Mouse (Mus musculus) heart, embryonic 12.5 days (tissue): ENCODE data around the gene Sulf2. TPM values are rescaled to one million over a fixed set of nuclear protein-coding genes. Genes with fewer than 3 reads are reported as not detected.

Experiments used
- ATAC-seq: fragments of 200-750 bp; cut with Nextera tagmentation; 2 replicates; pipeline ENCODE4 v1.8.0; 2017; ENCODE audit warnings: moderate TSS enrichment, moderate library complexity; ENCODE audit not compliant: insufficient number of reproducible peaks, low FRiP score
- H3K27ac ChIP-seq: fragments of 300-500 bp; sonication (generic); 2 replicates; pipeline ENCODE4 v1.5.1; 2016; ENCODE audit warnings: mild to moderate bottlenecking, moderate library complexity; ENCODE audit not compliant: poor library complexity, severe bottlenecking
- H3K27me3 ChIP-seq: fragments of 300-500 bp; sonication (generic); replicated peaks from 2 replicates; pipeline ENCODE4 v1.6.1; 2016; ENCODE audit warnings: mild to moderate bottlenecking, moderate library complexity
- H3K36me3 ChIP-seq: fragments of 300-500 bp; sonication (generic); 2 replicates; pipeline ENCODE4 v1.6.1; 2016; ENCODE audit warnings: mild to moderate bottlenecking, moderate library complexity
- H3K4me1 ChIP-seq: fragments of 300-500 bp; sonication (generic); replicated peaks from 2 replicates; pipeline ENCODE4 v1.6.1; 2016; ENCODE audit warnings: mild to moderate bottlenecking
- H3K4me2 ChIP-seq: fragments of 300-500 bp; sonication (generic); 2 replicates; pipeline ENCODE4 v1.6.1; 2016; ENCODE audit warnings: mild to moderate bottlenecking, moderate library complexity
- H3K4me3 ChIP-seq: fragments of 300-500 bp; sonication (generic); 2 replicates; pipeline ENCODE4 v1.5.1; 2016; ENCODE audit warnings: mild to moderate bottlenecking
- H3K9ac ChIP-seq: fragments of 300-500 bp; sonication (generic); 2 replicates; pipeline ENCODE4 v1.6.1; 2016; ENCODE audit warnings: mild to moderate bottlenecking, moderate library complexity
- H3K9me3 ChIP-seq: fragments of 300-500 bp; sonication (generic); replicated peaks from 2 replicates; pipeline ENCODE4 v1.6.1; 2016; ENCODE audit warnings: mild to moderate bottlenecking, moderate library complexity
- WGBS: fragments of 180-500 bp; shearing (Covaris S2); methylation state at CpG from one replicate; pipeline ENCODE4 v1.1.7; 2016; 5-methylcytosine and 5-hydroxymethylcytosine counted together
- polyA plus RNA-seq: library from polyadenylated mRNA; unstranded; fragments of >200 nt; fragmentation: Nextera tagmentation; extraction: Ambion mirVana; gene quantifications from 2 replicates; pipeline ENCODE4 v1.2.1, GENCODE M21; 2016

Sulf2 gene
- polyA plus RNA-seq, 1 experiment from 2014 or later = 136 TPM

- no peak for ATAC-seq
- Histone ChIP-seq H3K36me3 (no peaks in the 10 kb centered on the region), H3K27me3 (no peaks in the 10 kb centered on the region), H3K9ac (no peak overlapping the region), H3K4me1 (peaks cover 99% of the 10 kb centered on the region), H3K27ac (0 out of 2 replicates have a peak overlapping the region, but pooled peaks have one; percentile 59), H3K4me2 (0 out of 2 replicates have a peak overlapping the region, but pooled peaks have one; percentile 11), H3K4me3 (no peak overlapping the region), H3K9me3 (no peaks in the 10 kb centered on the region)
- WGBS = 72% methylated on average over 10 of the region's 10 CpGs
These were observed 7.4 kb downstream of the Sulf2 start for GRCm38 (mm10) chr2:166147930-166148651.

- ATAC-seq = no peak
- Histone ChIP-seq H3K4me2 (no peak overlapping the region), H3K27me3 (no peaks in the 10 kb centered on the region), H3K4me3 (no peak overlapping the region), H3K9ac (peak overlapping the region; percentile 40), H3K4me1 (peaks cover 99% of the 10 kb centered on the region), H3K9me3 (no peaks in the 10 kb centered on the region), H3K36me3 (no peaks in the 10 kb centered on the region), H3K27ac (no peak overlapping the region)
- 70% methylated on average over 7 of the region's 7 CpGs for WGBS
These were observed 9.0 kb downstream of the Sulf2 start for GRCm38 (mm10) chr2:166146446-166146845.

- H3K27ac ChIP-seq = no peak overlapping the region
- ATAC-seq = no peak
- H3K36me3 ChIP-seq = no peaks in the 10 kb centered on the region
- H3K4me1 ChIP-seq = peaks cover 100% of the 10 kb centered on the region
- 0 out of 2 replicates have a peak overlapping the region, but pooled peaks have one; percentile 32 for H3K9ac ChIP-seq
- no peak overlapping the region for H3K4me2 ChIP-seq
- WGBS = 73% methylated on average over 8 of the region's 8 CpGs
- no peak overlapping the region for H3K4me3 ChIP-seq
- no peaks in the 10 kb centered on the region for H3K9me3 ChIP-seq
- H3K27me3 ChIP-seq = no peaks in the 10 kb centered on the region
These were observed 10.4 kb downstream of the Sulf2 start for GRCm38 (mm10) chr2:166145031-166145430.

- peaks cover 6% of the 10 kb centered on the region; the same call in 1 of the 2 replicates for H3K36me3 ChIP-seq
- WGBS = 73% methylated on average over 5 of the region's 5 CpGs
- no peak overlapping the region; the same call in 1 of the 2 replicates for H3K27ac ChIP-seq
- H3K27me3 ChIP-seq = no peaks in the 10 kb centered on the region
- H3K9ac ChIP-seq = no peak overlapping the region; the same call in 1 of the 2 replicates
- H3K4me3 ChIP-seq = no peak overlapping the region
- H3K9me3 ChIP-seq = no peaks in the 10 kb centered on the region
- H3K4me1 ChIP-seq = peaks cover 97% of the 10 kb centered on the region
- H3K4me2 ChIP-seq = no peak overlapping the region
- ATAC-seq = no peak
These were observed 11.6 kb downstream of the Sulf2 start for GRCm38 (mm10) chr2:166143871-166144270.

GRCm38 (mm10) chr2:166142561-166143112 is 12.8 kb downstream of the Sulf2 start:
- Histone ChIP-seq H3K27me3 (no peaks in the 10 kb centered on the region), H3K4me2 (0 out of 2 replicates have a peak overlapping the region, but pooled peaks have one; percentile 4), H3K4me3 (no peak overlapping the region), H3K36me3 (peaks cover 9% of the 10 kb centered on the region; the same call in 1 of the 2 replicates), H3K9ac (0 out of 2 replicates have a peak overlapping the region, but pooled peaks have one; percentile 33), H3K27ac (peak overlapping the region; percentile 79), H3K4me1 (peaks cover 96% of the 10 kb centered on the region), H3K9me3 (no peaks in the 10 kb centered on the region)
- peak; percentile 51 for ATAC-seq
- WGBS = 52% methylated on average over 19 of the region's 19 CpGs

GRCm38 (mm10) chr2:166141910-166142309 is 13.6 kb downstream of the Sulf2 start:
- 38% methylated on average over 1 of the region's 1 CpGs for WGBS
- Histone ChIP-seq H3K27me3 (no peaks in the 10 kb centered on the region), H3K4me2 (no peak overlapping the region), H3K9me3 (no peaks in the 10 kb centered on the region), H3K4me3 (no peak overlapping the region), H3K36me3 (peaks cover 9% of the 10 kb centered on the region; the same call in 1 of the 2 replicates), H3K4me1 (peaks cover 94% of the 10 kb centered on the region), H3K27ac (peak overlapping the region; percentile 79; the same call in 1 of the 2 replicates), H3K9ac (0 out of 2 replicates have a peak overlapping the region, but pooled peaks have one; percentile 20)
- no peak for ATAC-seq

GRCm38 (mm10) chr2:166141039-166141438 is 14.4 kb downstream of the Sulf2 start:
- peaks cover 9% of the 10 kb centered on the region; the same call in 1 of the 2 replicates for H3K36me3 ChIP-seq
- 78% methylated on average over 6 of the region's 6 CpGs for WGBS
- H3K27me3 ChIP-seq = no peaks in the 10 kb centered on the region
- ATAC-seq = no peak
- peak overlapping the region; percentile 24; the same call in 1 of the 2 replicates for H3K27ac ChIP-seq
- H3K9me3 ChIP-seq = no peaks in the 10 kb centered on the region
- H3K9ac ChIP-seq = no peak overlapping the region
- no peak overlapping the region for H3K4me3 ChIP-seq
- H3K4me1 ChIP-seq = peaks cover 94% of the 10 kb centered on the region
- no peak overlapping the region for H3K4me2 ChIP-seq

- Histone ChIP-seq H3K4me2 (no peak overlapping the region), H3K4me1 (peaks cover 94% of the 10 kb centered on the region), H3K27ac (peak overlapping the region; percentile 24), H3K9me3 (no peaks in the 10 kb centered on the region), H3K4me3 (no peak overlapping the region), H3K27me3 (no peaks in the 10 kb centered on the region), H3K36me3 (peaks cover 9% of the 10 kb centered on the region; the same call in 1 of the 2 replicates), H3K9ac (no peak overlapping the region)
- 29% methylated on average over 9 of the region's 9 CpGs for WGBS
- ATAC-seq = no peak
These were observed 15.0 kb downstream of the Sulf2 start for GRCm38 (mm10) chr2:166140427-166140826.

GRCm38 (mm10) chr2:166138308-166138707 is 17.2 kb downstream of the Sulf2 start:
- H3K27me3 ChIP-seq = no peaks in the 10 kb centered on the region
- no peaks in the 10 kb centered on the region for H3K9me3 ChIP-seq
- no peak for ATAC-seq
- H3K4me1 ChIP-seq = peaks cover 89% of the 10 kb centered on the region
- no peak overlapping the region for H3K27ac ChIP-seq
- no peak overlapping the region for H3K4me2 ChIP-seq
- 38% methylated on average over 1 of the region's 1 CpGs for WGBS
- peaks cover 9% of the 10 kb centered on the region; the same call in 1 of the 2 replicates for H3K36me3 ChIP-seq
- H3K4me3 ChIP-seq = no peak overlapping the region
- no peak overlapping the region for H3K9ac ChIP-seq

- Histone ChIP-seq H3K36me3 (peaks cover 14% of the 10 kb centered on the region), H3K4me3 (no peak overlapping the region), H3K9ac (no peak overlapping the region), H3K27me3 (no peaks in the 10 kb centered on the region), H3K9me3 (no peaks in the 10 kb centered on the region), H3K4me1 (peaks cover 80% of the 10 kb centered on the region), H3K4me2 (no peak overlapping the region), H3K27ac (no peak overlapping the region)
- WGBS = 86% methylated on average over 4 of the region's 4 CpGs
- no peak for ATAC-seq
These were observed 18.0 kb downstream of the Sulf2 start for GRCm38 (mm10) chr2:166137467-166137866.
